Mouse (Mus musculus) limb, embryonic 15.5 days (tissue): ENCODE measurements around the gene Coro1c. TPM values are rescaled to one million over a fixed set of nuclear protein-coding genes. Genes with fewer than 3 reads are reported as not detected.

Source experiments
- ATAC-seq: fragments of 200-750 bp; cut with Nextera tagmentation; 2 replicates; pipeline ENCODE4 v1.8.0; 2017; ENCODE audit warnings: low read depth, moderate TSS enrichment; ENCODE audit not compliant: insufficient number of reproducible peaks, low FRiP score, low TSS enrichment
- H3K27ac ChIP-seq: fragments of 300-500 bp; sonication (generic); 2 replicates; pipeline ENCODE4 v1.5.1; 2015; ENCODE audit warnings: moderate library complexity, mild to moderate bottlenecking, inconsistent platforms
- H3K27me3 ChIP-seq: fragments of 300-500 bp; sonication (generic); 2 replicates; pipeline ENCODE4 v1.6.1; 2015; ENCODE audit warnings: inconsistent platforms
- H3K36me3 ChIP-seq: fragments of 300-500 bp; sonication (generic); 2 replicates; pipeline ENCODE4 v1.6.1; 2015; ENCODE audit warnings: inconsistent platforms
- H3K4me1 ChIP-seq: fragments of 300-500 bp; sonication (generic); 2 replicates; pipeline ENCODE4 v1.6.1; 2015; ENCODE audit warnings: inconsistent platforms
- H3K4me2 ChIP-seq: fragments of 300-500 bp; sonication (generic); 2 replicates; pipeline ENCODE4 v1.6.1; 2015; ENCODE audit warnings: mild to moderate bottlenecking, inconsistent platforms
- H3K4me3 ChIP-seq: fragments of 300-500 bp; sonication (generic); 2 replicates; pipeline ENCODE4 v1.5.1; 2015; ENCODE audit warnings: mild to moderate bottlenecking, inconsistent platforms
- H3K9ac ChIP-seq: fragments of 300-500 bp; sonication (generic); 2 replicates; pipeline ENCODE4 v1.6.1; 2015; ENCODE audit warnings: inconsistent platforms
- H3K9me3 ChIP-seq: fragments of 300-500 bp; sonication (generic); 2 replicates; pipeline ENCODE4 v1.6.1; 2016; ENCODE audit warnings: inconsistent platforms
- WGBS: fragments of 180-500 bp; shearing (Covaris S2); methylation state at CpG from one replicate; pipeline ENCODE4 v1.1.7; 2015; 5-methylcytosine and 5-hydroxymethylcytosine counted together
- polyA plus RNA-seq: library from polyadenylated mRNA; unstranded; fragments of >200 nt; fragmentation: Nextera tagmentation; extraction: Ambion mirVana; gene quantifications from 2 replicates; pipeline ENCODE4 v1.2.1, GENCODE M21; 2015

Gene Coro1c
- polyA plus RNA-seq, 1 experiment from 2014 or later, result 98.4 TPM

DNA sequence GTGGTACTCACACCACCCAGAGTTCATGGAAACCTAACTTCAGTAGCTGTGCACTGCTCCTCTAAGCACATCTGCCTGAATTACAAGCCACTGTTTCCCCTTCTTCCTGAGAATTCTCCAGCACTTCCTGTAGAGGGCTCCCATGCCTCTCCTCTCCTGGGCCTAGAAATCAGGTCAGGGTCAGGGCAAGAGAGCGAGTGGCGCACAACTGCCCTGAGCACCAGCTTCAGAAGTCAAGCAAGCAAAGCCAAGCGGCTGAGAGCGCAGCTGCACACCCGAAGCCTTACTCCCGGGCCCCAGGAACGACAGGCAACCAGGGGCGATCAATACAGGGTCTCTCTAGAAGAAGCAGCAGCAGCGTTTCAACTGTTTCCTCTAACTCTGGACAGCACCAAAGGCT lies 60.9 kb downstream of the Coro1c start:
- H3K9me3 ChIP-seq, result no peaks in the 10 kb centered on the region
- H3K27ac ChIP-seq, result no peak overlapping the region
- H3K4me3 ChIP-seq, result no peak overlapping the region
- no peaks in the 10 kb centered on the region for H3K4me1 ChIP-seq
- H3K36me3 ChIP-seq, result peaks cover 91% of the 10 kb centered on the region
- no peak for ATAC-seq
- no peak overlapping the region for H3K9ac ChIP-seq
- H3K27me3 ChIP-seq, result no peaks in the 10 kb centered on the region
- no peak overlapping the region for H3K4me2 ChIP-seq
- WGBS, result 89% methylated on average over 9 of the region's 9 CpGs

- ATAC-seq, result no peak
- H3K9me3 ChIP-seq, result no peaks in the 10 kb centered on the region
- WGBS, result 92% methylated on average over 8 of the region's 8 CpGs
- no peak overlapping the region for H3K27ac ChIP-seq
- H3K27me3 ChIP-seq, result no peaks in the 10 kb centered on the region
- peaks cover 94% of the 10 kb centered on the region for H3K36me3 ChIP-seq
- H3K4me3 ChIP-seq, result no peak overlapping the region
- H3K9ac ChIP-seq, result no peak overlapping the region
- H3K4me2 ChIP-seq, result no peak overlapping the region
- H3K4me1 ChIP-seq, result no peaks in the 10 kb centered on the region
These were observed 61.9 kb downstream of the Coro1c start for GRCm38 (mm10) chr5:113846656-113847055.

DNA sequence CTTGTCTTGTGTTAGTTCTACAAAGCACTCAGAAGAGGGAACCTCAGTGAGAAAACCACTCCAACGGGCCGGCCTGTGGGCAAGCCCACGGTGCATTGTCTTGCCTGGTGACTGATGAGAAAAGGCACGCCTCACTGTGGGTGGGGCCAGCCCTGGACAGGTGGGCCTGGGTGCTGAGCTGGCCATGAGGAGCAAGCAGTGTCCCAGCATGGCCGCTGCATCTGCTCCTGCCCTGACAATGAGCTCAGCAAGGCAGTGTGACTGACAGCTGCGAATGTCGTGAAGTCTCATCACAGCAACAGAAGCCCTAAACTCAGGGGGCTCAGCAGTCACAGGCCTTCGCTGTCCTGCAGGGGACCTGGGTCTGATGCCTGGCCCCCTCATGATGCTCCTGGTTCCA lies 62.9 kb downstream of the Coro1c start:
- peaks cover 85% of the 10 kb centered on the region for H3K36me3 ChIP-seq
- 89% methylated on average over 8 of the region's 8 CpGs for WGBS
- H3K9me3 ChIP-seq, result no peaks in the 10 kb centered on the region
- no peak overlapping the region for H3K9ac ChIP-seq
- ATAC-seq, result no peak
- no peak overlapping the region for H3K4me2 ChIP-seq
- no peak overlapping the region for H3K27ac ChIP-seq
- no peaks in the 10 kb centered on the region for H3K27me3 ChIP-seq
- H3K4me1 ChIP-seq, result no peaks in the 10 kb centered on the region
- H3K4me3 ChIP-seq, result no peak overlapping the region

DNA sequence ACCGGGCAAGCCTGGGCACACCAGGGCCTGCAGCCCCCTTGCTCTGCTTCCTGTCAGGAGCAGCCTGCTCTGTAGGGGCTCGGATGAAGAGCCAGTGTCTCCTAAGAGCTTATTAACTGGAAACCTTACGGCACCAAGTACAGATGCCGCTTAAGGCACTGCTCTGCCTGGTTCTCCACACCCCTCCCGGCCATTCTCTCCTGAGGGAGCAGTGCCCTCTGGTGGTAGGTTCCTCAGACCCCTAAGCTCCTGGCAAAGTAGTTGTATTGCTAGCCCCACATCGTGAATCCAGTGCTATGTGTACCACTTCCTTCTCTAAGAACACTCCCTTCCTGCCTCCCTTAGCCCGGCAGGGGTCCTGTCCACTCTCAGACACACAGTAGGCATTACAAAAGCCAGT lies 63.8 kb downstream of the Coro1c start:
- no peaks in the 10 kb centered on the region for H3K27me3 ChIP-seq
- WGBS, result 51% methylated on average over 7 of the region's 7 CpGs
- peaks cover 76% of the 10 kb centered on the region for H3K36me3 ChIP-seq
- peak overlapping the region; percentile 69 for H3K27ac ChIP-seq
- 0 out of 2 replicates have a peak overlapping the region, but pooled peaks have one; percentile 7 for H3K4me2 ChIP-seq
- peak overlapping the region; percentile 3; the same call in 1 of the 2 replicates for H3K4me3 ChIP-seq
- H3K9ac ChIP-seq, result no peak overlapping the region
- ATAC-seq, result no peak
- no peaks in the 10 kb centered on the region for H3K9me3 ChIP-seq
- H3K4me1 ChIP-seq, result no peaks in the 10 kb centered on the region

DNA sequence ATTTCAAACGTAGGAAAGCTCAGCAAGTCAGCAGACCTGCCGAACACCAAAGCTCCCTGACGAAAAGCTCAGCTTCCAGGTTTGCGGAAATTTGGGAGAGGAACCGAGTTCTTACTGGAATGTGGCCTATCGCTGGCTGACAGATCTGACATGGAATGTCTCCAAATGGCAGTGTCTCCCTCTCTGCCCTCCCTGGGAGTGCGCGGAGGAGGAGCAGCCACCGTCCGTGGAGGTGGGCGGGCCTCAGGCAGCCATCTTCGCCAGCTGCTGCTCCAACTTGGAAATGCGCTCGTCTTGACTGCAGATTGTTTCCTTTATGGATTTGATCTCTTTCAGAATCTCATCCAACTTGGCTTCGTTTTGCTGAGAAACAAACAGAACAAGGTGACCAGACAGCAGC lies 64.5 kb downstream of the Coro1c start:
- Histone ChIP-seq H3K4me2 (peak overlapping the region; percentile 7; the same call in 1 of the 2 replicates), H3K36me3 (peaks cover 70% of the 10 kb centered on the region)

GRCm38 (mm10) chr5:113842906-113843305 lies 65.7 kb downstream of the Coro1c start:
- Histone ChIP-seq H3K36me3 (peaks cover 59% of the 10 kb centered on the region), H3K9me3 (no peaks in the 10 kb centered on the region), H3K4me3 (no peak overlapping the region), H3K4me2 (no peak overlapping the region), H3K9ac (no peak overlapping the region), H3K27me3 (no peaks in the 10 kb centered on the region), H3K4me1 (no peaks in the 10 kb centered on the region), H3K27ac (no peak overlapping the region)
- 88% methylated on average over 9 of the region's 9 CpGs for WGBS
- ATAC-seq, result no peak

More for the DNA sequence above, 64.5 kb downstream of the Coro1c start:
- Histone ChIP-seq H3K4me3 (0 out of 2 replicates have a peak overlapping the region, but pooled peaks have one; percentile 3), H3K9me3 (no peaks in the 10 kb centered on the region), H3K4me1 (no peaks in the 10 kb centered on the region), H3K27ac (peak overlapping the region; percentile 69), H3K9ac (no peak overlapping the region), H3K27me3 (no peaks in the 10 kb centered on the region)
- ATAC-seq, result no peak
- WGBS, result 52% methylated on average over 15 of the region's 15 CpGs

DNA sequence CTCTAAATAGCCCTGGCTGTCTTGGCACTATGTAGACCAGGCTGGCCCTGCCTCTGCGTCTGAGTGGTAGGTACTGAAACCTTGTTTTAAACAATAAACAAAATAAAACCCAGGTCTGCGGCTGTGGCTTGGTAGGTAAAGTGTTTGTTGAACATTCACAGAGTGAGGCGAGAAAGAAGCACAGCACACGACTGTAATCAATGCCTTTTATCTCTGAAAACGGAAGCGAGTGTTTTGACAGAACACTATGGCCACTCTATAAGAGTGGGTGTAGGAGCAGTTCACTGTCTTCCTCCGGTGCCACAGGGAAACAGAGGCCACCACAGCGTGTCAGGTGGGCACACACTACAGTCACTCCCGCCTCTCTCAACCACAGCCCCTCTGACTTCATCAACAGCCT lies 66.3 kb downstream of the Coro1c start:
- Histone ChIP-seq H3K27ac (no peak overlapping the region), H3K36me3 (peaks cover 53% of the 10 kb centered on the region)
- ATAC-seq, result no peak

GRCm38 (mm10) chr5:113841243-113842225 lies 67.0 kb downstream of the Coro1c start:
- no peaks in the 10 kb centered on the region for H3K9me3 ChIP-seq
- no peak overlapping the region for H3K4me3 ChIP-seq
- H3K36me3 ChIP-seq, result peaks cover 46% of the 10 kb centered on the region
- no peak overlapping the region for H3K9ac ChIP-seq
- WGBS, result 69% methylated on average over 23 of the region's 23 CpGs
- ATAC-seq, result no peak
- H3K27me3 ChIP-seq, result no peaks in the 10 kb centered on the region
- H3K27ac ChIP-seq, result no peak overlapping the region
- H3K4me2 ChIP-seq, result no peak overlapping the region
- H3K4me1 ChIP-seq, result no peaks in the 10 kb centered on the region

More for the DNA sequence above, 66.3 kb downstream of the Coro1c start:
- Histone ChIP-seq H3K4me2 (no peak overlapping the region), H3K9me3 (no peaks in the 10 kb centered on the region), H3K4me1 (no peaks in the 10 kb centered on the region), H3K4me3 (no peak overlapping the region), H3K9ac (no peak overlapping the region), H3K27me3 (no peaks in the 10 kb centered on the region)
- 84% methylated on average over 9 of the region's 9 CpGs for WGBS

DNA sequence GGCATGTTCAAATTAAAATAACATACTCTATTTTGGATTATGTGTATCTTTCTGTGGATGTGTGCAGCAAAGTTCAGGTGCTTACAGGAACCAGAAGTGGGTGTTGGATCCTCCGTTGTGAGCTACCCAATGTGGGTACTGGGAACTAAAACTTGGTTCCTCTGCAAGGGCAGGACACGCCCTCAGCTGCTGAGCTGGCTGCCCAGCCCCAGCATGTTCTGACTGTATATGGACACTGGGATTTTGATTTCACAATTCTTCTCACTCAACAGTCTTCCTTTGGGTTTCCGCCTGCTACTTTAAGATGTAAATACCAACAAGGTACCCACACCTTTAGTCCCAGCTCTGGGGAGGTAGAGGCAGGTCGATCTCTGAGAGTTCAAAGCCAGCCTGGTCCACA lies 68.1 kb downstream of the Coro1c start:
- Histone ChIP-seq H3K27ac (no peak overlapping the region), H3K27me3 (no peaks in the 10 kb centered on the region), H3K9me3 (no peaks in the 10 kb centered on the region), H3K4me3 (no peak overlapping the region), H3K4me2 (no peak overlapping the region), H3K9ac (no peak overlapping the region), H3K4me1 (no peaks in the 10 kb centered on the region), H3K36me3 (peaks cover 35% of the 10 kb centered on the region)
- no peak for ATAC-seq
- 91% methylated on average over 4 of the region's 4 CpGs for WGBS

DNA sequence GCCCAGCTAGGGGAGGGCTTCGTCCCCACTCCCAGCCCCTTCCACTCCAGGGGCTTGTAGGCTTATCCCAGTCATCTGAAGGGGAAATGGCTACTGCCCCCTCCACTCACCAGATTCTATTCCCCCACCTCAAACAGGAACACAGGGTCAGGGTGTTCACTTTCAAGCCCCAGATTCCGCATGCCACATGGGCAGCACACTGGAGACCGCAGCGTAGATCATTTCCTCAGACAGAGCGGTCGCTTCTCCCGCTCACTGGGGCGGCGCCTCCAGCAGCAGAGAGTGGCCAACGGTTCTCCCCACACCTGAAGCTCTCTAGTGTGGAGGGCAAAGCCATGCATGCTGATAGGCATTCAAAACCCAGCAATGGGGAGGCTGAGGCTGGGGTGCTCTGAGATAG lies 71.6 kb downstream of the Coro1c start:
- H3K4me2 ChIP-seq, result no peak overlapping the region
- no peak for ATAC-seq
- H3K9me3 ChIP-seq, result no peaks in the 10 kb centered on the region
- 0 out of 2 replicates have a peak, but pooled peaks cover 7% of the 10 kb centered on the region for H3K4me1 ChIP-seq
- H3K36me3 ChIP-seq, result peaks cover 4% of the 10 kb centered on the region; the same call in 1 of the 2 replicates
- no peak overlapping the region for H3K4me3 ChIP-seq
- H3K9ac ChIP-seq, result no peak overlapping the region
- 77% methylated on average over 10 of the region's 10 CpGs for whole genome bisulfite sequencing
- no peak overlapping the region for H3K27ac ChIP-seq
- H3K27me3 ChIP-seq, result no peaks in the 10 kb centered on the region

- no peaks in the 10 kb centered on the region for H3K36me3 ChIP-seq
- 58% methylated on average over 16 of the region's 16 CpGs for WGBS
- no peak overlapping the region for H3K4me2 ChIP-seq
- H3K4me1 ChIP-seq, result 0 out of 2 replicates have a peak, but pooled peaks cover 7% of the 10 kb centered on the region
- H3K9me3 ChIP-seq, result no peaks in the 10 kb centered on the region
- no peaks in the 10 kb centered on the region for H3K27me3 ChIP-seq
- no peak overlapping the region for H3K27ac ChIP-seq
- no peak overlapping the region for H3K4me3 ChIP-seq
- H3K9ac ChIP-seq, result no peak overlapping the region
- no peak for ATAC-seq
These were observed 75.1 kb downstream of the Coro1c start for GRCm38 (mm10) chr5:113833316-113833947.

DNA sequence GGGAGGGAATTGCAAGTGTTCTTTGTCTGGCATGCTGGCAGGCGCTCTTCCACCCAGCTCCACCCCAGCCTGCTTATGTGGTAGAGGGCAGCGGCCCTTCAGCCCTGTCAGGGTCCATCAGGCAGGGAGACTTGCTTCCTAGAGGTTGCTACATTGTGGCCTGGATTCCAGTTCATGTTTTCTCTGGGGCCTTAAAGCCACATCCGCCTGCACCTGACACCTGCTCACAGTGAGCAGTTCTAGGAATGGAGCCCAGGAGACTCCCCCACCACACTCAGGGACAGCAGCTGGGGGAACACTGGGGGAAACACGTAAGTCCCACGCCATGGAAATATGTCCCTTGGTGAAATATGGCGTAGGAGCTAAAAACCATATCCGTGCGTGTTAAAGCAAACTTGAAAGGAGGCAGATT lies 76.1 kb downstream of the Coro1c start, which contains the start of gene Selplg:
Selplg (minus strand) TSS at position 155 of the 412 bp plus-strand sequence.
- no peak within 1 kb of the TSS for H3K27ac ChIP-seq
- no peak within 1 kb of the TSS for H3K9ac ChIP-seq
- H3K4me3 ChIP-seq, result no peak within 1 kb of the TSS
- 0 out of 2 replicates have a peak, but pooled peaks cover 7% of the 10 kb centered on the region for H3K4me1 ChIP-seq
- no peaks in the 10 kb centered on the region for H3K27me3 ChIP-seq
- H3K9me3 ChIP-seq, result no peaks in the 10 kb centered on the region
- WGBS, result 28% methylated on average over 8 of the region's 8 CpGs
- no peak for ATAC-seq
- no peaks in the 10 kb centered on the region for H3K36me3 ChIP-seq
- H3K4me2 ChIP-seq, result no peak within 1 kb of the TSS
